Mouse (Mus musculus): Measurements from ENCODE around the gene Olfr1226.
"Not testable (repeated sequence)": the region's sequence is repeated elsewhere in the genome, so short reads cannot be mapped to it uniquely, and the experiment has no call there.

Olfr1226 gene

DNA sequence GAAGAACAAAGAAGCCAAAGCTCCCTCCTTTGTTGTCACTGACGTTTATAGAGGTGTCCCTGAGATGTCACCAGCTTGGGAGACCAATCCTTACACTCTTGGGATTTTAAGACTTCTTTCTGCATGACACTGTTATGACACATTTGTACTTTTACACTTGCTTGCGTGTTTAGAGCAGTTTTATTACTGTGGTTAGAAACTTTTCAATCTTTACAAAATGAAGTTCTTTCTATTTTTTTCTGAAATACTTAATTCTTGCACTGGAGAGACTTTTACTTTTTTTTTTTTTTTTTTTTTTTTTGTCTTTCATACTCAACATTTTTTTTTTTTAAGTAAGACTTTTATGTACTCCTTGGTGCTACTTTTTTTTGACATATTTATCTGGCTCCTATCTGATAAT lies at the start of gene Olfr1226:
Gene Olfr1226, minus strand, starts transcription at position 101 of the 400 bp plus-strand sequence.
- no peak for DNase-seq

GRCm38 (mm10) chr2:89196325-89196982 lies 3.4 kb downstream of the Olfr1226 start:
- DNase-seq = no peak

DNA sequence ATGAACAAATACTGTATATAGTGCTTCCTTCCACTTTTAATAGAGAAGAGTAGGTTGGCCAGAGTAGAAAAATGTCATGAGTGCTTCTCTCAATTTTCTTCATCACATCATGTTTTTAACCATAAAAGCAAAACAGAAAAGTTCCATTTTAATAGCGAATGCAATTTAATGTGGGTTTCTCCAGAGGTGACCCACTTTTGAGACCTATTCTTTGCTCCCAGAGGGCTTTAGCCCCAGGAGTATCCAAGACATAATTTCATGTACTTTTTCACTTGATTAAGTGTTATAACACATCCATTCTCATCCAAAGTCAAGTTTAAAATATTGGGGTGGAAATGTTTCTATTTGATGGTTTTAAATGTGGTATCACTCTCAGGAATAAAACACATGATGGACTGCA lies 25.3 kb downstream of the Olfr1226 start, which contains the start of gene Olfr1225:
Gene Olfr1225, minus strand, starts transcription at position 101 of the 400 bp plus-strand sequence.
- DNase-seq = no peak

- not testable (repeated sequence) for DNase-seq
These were observed 35.1 kb downstream of the Olfr1226 start for GRCm38 (mm10) chr2:89164711-89165110.

GRCm38 (mm10) chr2:89163991-89164390 lies 35.9 kb downstream of the Olfr1226 start, which contains the start of gene Olfr1224-ps1:
Gene Olfr1224-ps1, minus strand, starts transcription at chr2:89164091.
- not testable (repeated sequence) for DNase-seq

DNA sequence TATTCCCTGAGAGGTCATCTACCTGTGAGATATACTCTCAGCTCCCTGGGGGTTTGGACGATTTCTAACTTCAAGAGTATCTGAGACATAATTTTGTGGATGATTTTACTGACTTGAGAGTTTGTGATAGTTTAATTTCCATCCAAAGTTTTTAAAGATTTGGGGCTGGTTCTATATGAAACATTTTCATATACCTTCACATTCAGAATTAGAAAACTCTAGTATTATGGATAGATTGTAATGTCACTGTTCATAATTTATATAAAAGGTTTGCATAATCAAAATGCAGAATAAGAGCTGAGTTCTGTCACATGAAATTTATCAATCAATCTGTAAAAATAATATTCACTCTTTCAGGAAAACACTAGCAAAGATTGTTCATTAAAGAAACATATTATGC lies 48.4 kb downstream of the Olfr1226 start, which contains the start of gene Olfr1223:
Gene Olfr1223, minus strand, starts transcription at position 101 of the 400 bp plus-strand sequence.
- DNase-seq = no peak
